Mouse (Mus musculus): ENCODE measurements around the gene Gm11562. TPM values are rescaled to one million over a fixed set of nuclear protein-coding genes. Genes with fewer than 3 reads are reported as not detected.
"Not testable (repeated sequence)": the region's sequence is repeated elsewhere in the genome, so short reads cannot be mapped to it uniquely, and the experiment has no call there.

Gene Gm11562
- total and polyA plus RNA-seq, 2 experiments from 2014 or later, result not detected

- Histone ChIP-seq H3K36me3 (ENCODE audit: insufficient read depth) (no peaks in the 10 kb centered on the region), H3K27me3 (ENCODE audit: insufficient read depth, low read length) (no peaks in the 10 kb centered on the region), H3K27ac (ENCODE audit: low read depth, low read length) (no peak overlapping the region), H3K9me3 (ENCODE audit: low read length) (no peaks in the 10 kb centered on the region), H3K4me1 (ENCODE audit: insufficient read depth) (no peaks in the 10 kb centered on the region), H3K4me3 (ENCODE audit: low read depth, low read length) (no peak overlapping the region), H3K9ac (no peak overlapping the region), H3K4me2 (ENCODE audit: low read depth) (no peak overlapping the region)
- DNase-seq, result peak; percentile 17
- no peak for TF ChIP-seq CTCF (IDR thresholded peaks at IDR 0.05; ENCODE audit: low read depth)
- WGBS, result 70% methylated on average over 15 of the region's 15 CpGs
- no peak for ATAC-seq
These were observed 26.2 kb upstream of the Gm11562 start for GRCm38 (mm10) chr11:99646444-99646843.

DNA sequence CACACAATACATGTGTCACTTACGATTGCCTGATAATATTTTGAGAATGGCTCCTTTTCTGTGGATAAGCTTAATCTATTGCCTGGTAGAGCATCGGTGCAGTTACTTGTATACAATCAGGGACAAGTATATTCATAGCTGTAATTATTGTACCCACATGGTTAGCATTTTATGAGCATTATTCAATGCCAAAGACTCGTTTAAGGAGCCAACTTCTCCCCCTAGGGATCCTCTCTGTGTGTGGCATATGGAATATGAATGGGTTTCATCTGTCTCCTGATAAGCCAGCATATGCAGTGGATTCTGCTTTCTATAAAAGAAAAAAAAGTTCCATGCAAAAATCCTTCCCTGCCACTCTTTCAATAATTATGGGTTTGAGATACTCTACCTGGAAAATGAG lies 24.1 kb upstream of the Gm11562 start:
- no peak overlapping the region for H3K27ac ChIP-seq (ENCODE audit: low read depth, low read length)
- H3K9me3 ChIP-seq (ENCODE audit: low read length), result no peaks in the 10 kb centered on the region
- H3K4me1 ChIP-seq (ENCODE audit: insufficient read depth), result no peaks in the 10 kb centered on the region
- peak; percentile 63 for DNase-seq
- no peak overlapping the region for H3K4me2 ChIP-seq (ENCODE audit: low read depth)
- no peak overlapping the region for H3K4me3 ChIP-seq (ENCODE audit: low read depth, low read length)
- no peak overlapping the region for H3K9ac ChIP-seq
- WGBS, result 47% methylated on average over 3 of the region's 3 CpGs
- ATAC-seq, result no peak
- H3K36me3 ChIP-seq (ENCODE audit: insufficient read depth), result no peaks in the 10 kb centered on the region
- no peak for TF ChIP-seq CTCF (IDR thresholded peaks at IDR 0.05; ENCODE audit: low read depth)
- H3K27me3 ChIP-seq (ENCODE audit: insufficient read depth, low read length), result no peaks in the 10 kb centered on the region

DNA sequence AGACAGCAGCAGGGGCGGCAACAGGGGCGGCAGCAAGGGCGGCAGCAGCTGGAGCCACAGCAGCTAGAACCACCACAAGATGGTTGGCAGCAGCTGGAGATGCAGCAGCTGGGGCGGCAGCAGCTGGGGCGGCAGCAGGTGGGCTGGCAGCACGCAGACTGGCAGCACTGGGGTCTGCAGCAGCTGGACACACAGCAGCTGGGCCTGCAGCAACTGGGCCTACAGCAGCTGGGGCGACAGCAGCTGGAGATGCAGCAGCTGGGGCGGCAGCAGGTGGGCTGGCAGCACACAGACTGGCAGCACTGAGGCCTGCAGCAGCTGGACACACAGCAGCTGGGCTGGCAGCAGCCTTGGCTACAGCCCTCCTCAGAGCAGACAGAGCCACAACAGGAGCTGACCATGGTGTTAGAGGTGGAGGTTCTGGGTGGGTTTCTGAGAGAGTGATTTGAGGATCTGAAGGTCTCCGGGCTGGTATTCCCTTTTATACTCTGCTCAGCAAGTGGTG lies 23.5 kb upstream of the Gm11562 start, which contains the start of gene Krtap4-7:
Krtap4-7 (minus strand) TSS at position 455 of the 505 bp plus-strand sequence.
- not testable (repeated sequence) for DNase-seq; H3K27me3 ChIP-seq (ENCODE audit: insufficient read depth, low read length); ATAC-seq; H3K4me2 ChIP-seq (ENCODE audit: low read depth); H3K4me1 ChIP-seq (ENCODE audit: insufficient read depth); H3K27ac ChIP-seq (ENCODE audit: low read depth, low read length); H3K9me3 ChIP-seq (ENCODE audit: low read length); H3K4me3 ChIP-seq (ENCODE audit: low read depth, low read length); H3K36me3 ChIP-seq (ENCODE audit: insufficient read depth); H3K9ac ChIP-seq
- 84% methylated on average over 9 of the region's 9 CpGs for WGBS

- no peaks in the 10 kb centered on the region for H3K9me3 ChIP-seq (ENCODE audit: low read length)
- no peak overlapping the region for H3K9ac ChIP-seq
- no peaks in the 10 kb centered on the region for H3K36me3 ChIP-seq (ENCODE audit: insufficient read depth)
- H3K4me1 ChIP-seq (ENCODE audit: insufficient read depth), result no peaks in the 10 kb centered on the region
- 42% methylated on average over 1 of the region's 1 CpGs for WGBS
- no peak overlapping the region for H3K27ac ChIP-seq (ENCODE audit: low read depth, low read length)
- H3K4me2 ChIP-seq (ENCODE audit: low read depth), result no peak overlapping the region
- H3K4me3 ChIP-seq (ENCODE audit: low read depth, low read length), result no peak overlapping the region
- H3K27me3 ChIP-seq (ENCODE audit: insufficient read depth, low read length), result no peaks in the 10 kb centered on the region
- DNase-seq (no peak), ATAC-seq (no peak)
- no peak for TF ChIP-seq CTCF (IDR thresholded peaks at IDR 0.05; ENCODE audit: low read depth)
These were observed 20.7 kb upstream of the Gm11562 start for GRCm38 (mm10) chr11:99640926-99641325.

DNA sequence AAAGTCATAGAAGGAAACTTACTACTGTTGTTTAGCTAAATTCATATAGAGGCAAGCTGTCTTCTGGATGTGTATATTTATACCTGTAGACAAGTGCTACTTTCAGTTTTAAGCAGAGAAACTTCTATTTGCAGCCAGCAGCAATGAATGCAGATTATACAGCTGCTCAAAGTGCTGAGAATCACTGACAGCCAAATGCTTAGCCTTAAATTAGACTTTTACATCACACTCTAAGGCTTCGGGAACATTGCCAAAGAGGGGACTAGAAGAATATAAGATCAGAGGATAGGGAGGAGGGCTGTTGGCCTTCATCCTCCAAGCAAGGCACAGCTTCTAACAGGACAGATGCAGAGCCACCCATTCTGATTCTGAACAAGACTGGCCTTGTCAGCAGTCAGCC lies 16.9 kb upstream of the Gm11562 start:
- no peak for ATAC-seq
- Histone ChIP-seq H3K9me3 (ENCODE audit: low read length) (no peaks in the 10 kb centered on the region), H3K36me3 (ENCODE audit: insufficient read depth) (no peaks in the 10 kb centered on the region), H3K27ac (ENCODE audit: low read depth, low read length) (no peak overlapping the region), H3K4me1 (ENCODE audit: insufficient read depth) (no peaks in the 10 kb centered on the region), H3K4me3 (ENCODE audit: low read depth, low read length) (no peak overlapping the region), H3K4me2 (ENCODE audit: low read depth) (no peak overlapping the region), H3K27me3 (ENCODE audit: insufficient read depth, low read length) (no peaks in the 10 kb centered on the region), H3K9ac (no peak overlapping the region)
- peak; percentile 43 for DNase-seq
- WGBS, result 62% methylated on average over 1 of the region's 1 CpGs
- TF ChIP-seq CTCF (IDR thresholded peaks at IDR 0.05; ENCODE audit: low read depth), result no peak

GRCm38 (mm10) chr11:99634653-99635134 lies 14.5 kb upstream of the Gm11562 start, which contains the start of gene Krtap4-2:
Gene Krtap4-2, minus strand, starts transcription at chr11:99635084.
- no peak for TF ChIP-seq CTCF (IDR thresholded peaks at IDR 0.05; ENCODE audit: low read depth)
- no peaks in the 10 kb centered on the region for H3K4me1 ChIP-seq (ENCODE audit: insufficient read depth)
- H3K9me3 ChIP-seq (ENCODE audit: low read length), result no peaks in the 10 kb centered on the region
- H3K9ac ChIP-seq, result no peak within 1 kb of the TSS
- no peak within 1 kb of the TSS for H3K4me2 ChIP-seq (ENCODE audit: low read depth)
- H3K36me3 ChIP-seq (ENCODE audit: insufficient read depth), result no peaks in the 10 kb centered on the region
- ATAC-seq (no peak), DNase-seq (no peak)
- no peak within 1 kb of the TSS for H3K27ac ChIP-seq (ENCODE audit: low read depth, low read length)
- 36% methylated on average over 5 of the region's 8 CpGs for WGBS
- H3K27me3 ChIP-seq (ENCODE audit: insufficient read depth, low read length), result no peaks in the 10 kb centered on the region
- H3K4me3 ChIP-seq (ENCODE audit: low read depth, low read length), result no peak within 1 kb of the TSS

DNA sequence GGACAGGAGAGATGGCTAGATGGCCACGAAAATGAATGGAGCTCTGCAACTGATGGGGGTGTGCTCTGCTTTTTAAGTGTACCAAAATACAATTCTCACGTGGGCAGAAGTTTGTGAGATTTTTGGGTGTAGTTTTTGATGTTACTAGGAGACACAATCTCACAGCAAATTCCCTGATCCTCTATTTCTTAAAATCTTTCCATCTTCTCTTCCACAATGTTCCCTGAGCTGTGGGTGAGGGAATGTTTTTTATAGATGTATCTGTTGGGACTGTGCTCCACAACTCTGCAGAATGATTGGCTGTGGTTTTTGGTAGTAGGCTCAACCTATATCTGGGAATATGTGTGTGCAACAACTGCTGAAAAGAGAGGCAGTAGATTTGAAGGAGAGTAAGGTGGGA lies 13.1 kb upstream of the Gm11562 start:
- Histone ChIP-seq H3K9me3 (ENCODE audit: low read length) (no peaks in the 10 kb centered on the region), H3K9ac (no peak overlapping the region), H3K27ac (ENCODE audit: low read depth, low read length) (no peak overlapping the region), H3K36me3 (ENCODE audit: insufficient read depth) (no peaks in the 10 kb centered on the region), H3K4me1 (ENCODE audit: insufficient read depth) (no peaks in the 10 kb centered on the region), H3K4me2 (ENCODE audit: low read depth) (no peak overlapping the region), H3K4me3 (ENCODE audit: low read depth, low read length) (no peak overlapping the region), H3K27me3 (ENCODE audit: insufficient read depth, low read length) (no peaks in the 10 kb centered on the region)
- ATAC-seq (no peak), DNase-seq (no peak)
- 61% methylated on average over 2 of the region's 2 CpGs for WGBS
- TF ChIP-seq CTCF (IDR thresholded peaks at IDR 0.05; ENCODE audit: low read depth), result no peak

All from forebrain, postnatal 0 days (tissue).